Mouse (Mus musculus): Measurements from ENCODE around the gene Crhr2. TPM values are rescaled to one million over a fixed set of nuclear protein-coding genes. Genes with fewer than 3 reads are reported as not detected.

The Crhr2 gene
- polyA plus RNA-seq, 1 experiment from 2014 or later = 6.4 TPM

GRCm38 (mm10) chr6:55163046-55163584 lies 30.3 kb upstream of the Crhr2 start:
- no peaks in the 10 kb centered on the region for H3K36me3 ChIP-seq
- H3K27me3 ChIP-seq (replicated peaks) = peaks cover 10% of the 10 kb centered on the region; the same call in 1 of the 2 replicates
- no peaks in the 10 kb centered on the region for H3K9me3 ChIP-seq (replicated peaks)
- 76% methylated on average over 8 of the region's 8 CpGs for WGBS
- H3K4me1 ChIP-seq (replicated peaks) = no peaks in the 10 kb centered on the region
- no peak overlapping the region for H3K4me2 ChIP-seq
- H3K9ac ChIP-seq = no peak overlapping the region
- ATAC-seq (ENCODE audit: insufficient number of reproducible peaks, low FRiP score) = no peak
- H3K27ac ChIP-seq (ENCODE audit: poor library complexity, severe bottlenecking) = no peak overlapping the region
- no peak overlapping the region for H3K4me3 ChIP-seq

- Histone ChIP-seq H3K9ac (no peak overlapping the region), H3K27me3 (replicated peaks) (peaks cover 3% of the 10 kb centered on the region; the same call in 1 of the 2 replicates), H3K9me3 (replicated peaks) (no peaks in the 10 kb centered on the region), H3K36me3 (no peaks in the 10 kb centered on the region), H3K4me3 (no peak overlapping the region), H3K27ac (ENCODE audit: poor library complexity, severe bottlenecking) (no peak overlapping the region), H3K4me2 (no peak overlapping the region), H3K4me1 (replicated peaks) (no peaks in the 10 kb centered on the region)
- WGBS = 65% methylated on average over 5 of the region's 5 CpGs
- ATAC-seq (ENCODE audit: insufficient number of reproducible peaks, low FRiP score) = no peak
Measured at GRCm38 (mm10) chr6:55161311-55161761, 28.5 kb upstream of the Crhr2 start.

DNA sequence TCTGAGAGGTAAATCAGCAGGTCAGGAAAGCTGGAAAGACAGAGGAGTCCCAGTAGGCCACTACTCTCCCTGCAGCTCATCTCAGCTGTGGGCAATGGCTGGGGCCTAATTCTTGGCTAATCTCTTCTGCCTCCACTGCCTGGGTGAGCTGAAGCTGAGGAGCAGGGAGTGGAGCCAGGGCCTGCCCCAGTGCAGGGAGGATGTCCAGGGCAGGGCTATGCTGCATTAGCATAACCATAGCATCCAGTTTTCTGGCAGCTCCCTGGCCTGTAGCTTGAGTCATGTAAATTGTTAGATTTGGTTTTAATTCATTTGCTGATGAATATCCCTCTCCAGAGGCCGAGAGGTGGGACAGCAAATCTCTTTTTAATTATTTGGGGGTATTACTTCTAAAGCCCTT lies 26.4 kb upstream of the Crhr2 start:
- ATAC-seq (ENCODE audit: insufficient number of reproducible peaks, low FRiP score) = no peak
- H3K36me3 ChIP-seq = no peaks in the 10 kb centered on the region
- H3K9ac ChIP-seq = no peak overlapping the region
- H3K4me2 ChIP-seq = no peak overlapping the region
- no peak overlapping the region for H3K4me3 ChIP-seq
- H3K9me3 ChIP-seq (replicated peaks) = no peaks in the 10 kb centered on the region
- no peaks in the 10 kb centered on the region for H3K27me3 ChIP-seq (replicated peaks)
- H3K4me1 ChIP-seq (replicated peaks) = peaks cover 6% of the 10 kb centered on the region
- 79% methylated on average over 1 of the region's 1 CpGs for WGBS
- H3K27ac ChIP-seq (ENCODE audit: poor library complexity, severe bottlenecking) = no peak overlapping the region

DNA sequence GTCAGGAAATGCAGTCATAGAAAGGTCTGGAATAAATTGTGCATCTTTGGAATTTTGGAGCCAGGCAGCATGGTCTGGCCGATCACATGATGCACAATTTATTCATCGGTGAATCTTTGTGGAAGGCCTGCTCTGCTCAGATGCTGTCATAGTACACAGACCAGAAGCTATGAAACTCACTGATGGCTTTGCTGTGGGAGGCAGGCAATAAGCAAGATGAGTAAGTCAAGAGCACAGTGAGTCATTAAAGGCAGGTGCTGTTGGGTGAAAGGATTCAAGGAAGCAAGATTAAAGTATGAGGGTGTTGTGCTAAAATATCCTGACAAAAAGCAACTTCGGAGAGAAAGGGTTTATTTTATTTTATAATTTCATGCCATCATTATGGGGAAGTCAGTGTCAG lies 19.4 kb upstream of the Crhr2 start:
- WGBS = 87% methylated on average over 3 of the region's 3 CpGs
- no peaks in the 10 kb centered on the region for H3K36me3 ChIP-seq
- H3K4me1 ChIP-seq (replicated peaks) = peaks cover 9% of the 10 kb centered on the region
- ATAC-seq (ENCODE audit: insufficient number of reproducible peaks, low FRiP score) = no peak
- H3K9ac ChIP-seq = no peak overlapping the region
- no peak overlapping the region for H3K27ac ChIP-seq (ENCODE audit: poor library complexity, severe bottlenecking)
- peaks cover 3% of the 10 kb centered on the region; the same call in 1 of the 2 replicates for H3K9me3 ChIP-seq (replicated peaks)
- no peak overlapping the region for H3K4me2 ChIP-seq
- H3K4me3 ChIP-seq = no peak overlapping the region
- H3K27me3 ChIP-seq (replicated peaks) = no peaks in the 10 kb centered on the region

DNA sequence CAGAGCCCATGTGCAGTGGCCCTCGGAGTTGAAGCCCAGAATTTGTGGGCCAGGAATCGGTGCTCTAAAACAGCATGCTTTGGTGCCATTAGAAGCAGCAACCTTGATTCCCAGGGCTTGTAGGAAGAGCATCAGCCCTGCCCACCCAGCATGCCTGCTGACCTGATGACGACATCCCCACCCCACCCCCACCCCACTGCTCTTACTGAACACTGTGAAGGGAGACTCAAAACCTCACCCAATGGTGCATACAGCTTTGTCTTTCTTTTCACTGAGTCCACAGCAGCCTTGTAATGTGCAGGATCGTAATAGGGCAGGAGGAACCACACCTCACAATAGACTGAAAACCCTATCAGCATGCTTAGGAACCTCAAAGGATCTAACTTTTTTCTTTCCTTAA lies 13.3 kb upstream of the Crhr2 start:
- Histone ChIP-seq H3K9me3 (replicated peaks) (no peaks in the 10 kb centered on the region), H3K4me1 (replicated peaks) (no peaks in the 10 kb centered on the region), H3K27ac (ENCODE audit: poor library complexity, severe bottlenecking) (no peak overlapping the region), H3K9ac (no peak overlapping the region), H3K4me2 (no peak overlapping the region), H3K4me3 (no peak overlapping the region), H3K36me3 (no peaks in the 10 kb centered on the region), H3K27me3 (replicated peaks) (no peaks in the 10 kb centered on the region)
- ATAC-seq (ENCODE audit: insufficient number of reproducible peaks, low FRiP score) = no peak
- WGBS = 61% methylated on average over 4 of the region's 4 CpGs

DNA sequence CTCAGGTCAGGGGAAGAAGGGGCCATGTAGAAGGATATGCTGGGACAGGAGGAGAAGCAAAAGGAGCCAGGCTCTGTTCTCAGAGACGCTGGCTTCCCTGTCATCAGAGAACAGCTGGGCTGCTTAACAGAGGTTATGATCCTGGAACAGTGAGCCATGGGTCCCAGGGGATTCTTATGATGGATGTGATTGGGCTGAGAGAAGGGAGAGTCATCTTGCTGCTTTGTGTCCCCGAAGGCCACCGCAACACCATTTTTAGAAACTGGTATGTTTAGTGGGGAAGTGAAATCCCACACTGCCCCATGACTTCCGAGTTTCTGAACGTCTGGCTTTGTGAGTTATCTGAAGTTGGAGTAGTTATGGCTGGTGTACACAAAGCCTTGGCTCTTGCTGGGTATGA lies 12.5 kb upstream of the Crhr2 start:
- Histone ChIP-seq H3K27ac (ENCODE audit: poor library complexity, severe bottlenecking) (no peak overlapping the region), H3K9ac (no peak overlapping the region), H3K27me3 (replicated peaks) (no peaks in the 10 kb centered on the region), H3K4me3 (no peak overlapping the region), H3K9me3 (replicated peaks) (no peaks in the 10 kb centered on the region), H3K36me3 (no peaks in the 10 kb centered on the region), H3K4me1 (replicated peaks) (no peaks in the 10 kb centered on the region), H3K4me2 (no peak overlapping the region)
- ATAC-seq (ENCODE audit: insufficient number of reproducible peaks, low FRiP score) = no peak
- WGBS = 72% methylated on average over 5 of the region's 5 CpGs

- Histone ChIP-seq H3K36me3 (no peaks in the 10 kb centered on the region), H3K9ac (no peak overlapping the region), H3K4me2 (no peak overlapping the region), H3K4me3 (no peak overlapping the region), H3K27me3 (replicated peaks) (no peaks in the 10 kb centered on the region), H3K4me1 (replicated peaks) (peaks cover 9% of the 10 kb centered on the region), H3K27ac (ENCODE audit: poor library complexity, severe bottlenecking) (no peak overlapping the region), H3K9me3 (replicated peaks) (0 out of 2 replicates have a peak, but pooled peaks cover 7% of the 10 kb centered on the region)
- ATAC-seq (ENCODE audit: insufficient number of reproducible peaks, low FRiP score) = no peak
Measured at GRCm38 (mm10) chr6:55138343-55138742, 5.5 kb upstream of the Crhr2 start.

- H3K9me3 ChIP-seq (replicated peaks) = 0 out of 2 replicates have a peak, but pooled peaks cover 7% of the 10 kb centered on the region
- WGBS = 78% methylated on average over 1 of the region's 1 CpGs
- H3K4me3 ChIP-seq = no peak overlapping the region
- no peak for ATAC-seq (ENCODE audit: insufficient number of reproducible peaks, low FRiP score)
- no peaks in the 10 kb centered on the region for H3K27me3 ChIP-seq (replicated peaks)
- H3K9ac ChIP-seq = no peak overlapping the region
- peaks cover 44% of the 10 kb centered on the region for H3K4me1 ChIP-seq (replicated peaks)
- H3K36me3 ChIP-seq = no peaks in the 10 kb centered on the region
- peak overlapping the region; percentile 59 for H3K4me2 ChIP-seq
- peak overlapping the region; percentile 77 for H3K27ac ChIP-seq (ENCODE audit: poor library complexity, severe bottlenecking)
Measured at GRCm38 (mm10) chr6:55133425-55133824, 609 bp upstream of the Crhr2 start.

DNA sequence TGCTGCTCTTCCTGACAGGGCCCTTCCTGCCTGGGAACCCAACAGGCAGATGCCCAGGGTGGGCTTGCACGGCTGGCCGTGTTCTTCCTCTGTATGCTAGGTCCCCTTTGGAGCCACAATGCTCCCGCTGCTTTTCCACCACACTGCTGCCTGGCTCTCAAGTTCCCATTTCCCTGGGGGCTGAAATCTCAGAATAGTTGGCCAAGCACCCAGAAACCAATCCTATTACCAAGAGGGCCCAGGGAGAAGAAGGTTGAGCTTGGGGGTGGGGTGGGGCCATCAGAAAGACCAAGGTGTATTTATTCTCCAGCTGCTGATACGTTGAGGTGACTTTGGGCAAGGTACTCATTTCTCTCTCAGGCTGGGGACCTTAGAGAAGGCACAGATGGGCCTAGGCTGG lies 1.5 kb downstream of the Crhr2 start:
- peaks cover 44% of the 10 kb centered on the region for H3K4me1 ChIP-seq (replicated peaks)
- H3K36me3 ChIP-seq = no peaks in the 10 kb centered on the region
- no peak overlapping the region; the same call in 1 of the 2 replicates for H3K4me2 ChIP-seq
- ATAC-seq (ENCODE audit: insufficient number of reproducible peaks, low FRiP score) = no peak
- H3K4me3 ChIP-seq = no peak overlapping the region
- H3K9ac ChIP-seq = no peak overlapping the region
- H3K27ac ChIP-seq (ENCODE audit: poor library complexity, severe bottlenecking) = peak overlapping the region; percentile 78
- H3K27me3 ChIP-seq (replicated peaks) = no peaks in the 10 kb centered on the region
- 68% methylated on average over 4 of the region's 4 CpGs for WGBS
- 0 out of 2 replicates have a peak, but pooled peaks cover 7% of the 10 kb centered on the region for H3K9me3 ChIP-seq (replicated peaks)

- ATAC-seq (ENCODE audit: insufficient number of reproducible peaks, low FRiP score) = no peak
- H3K36me3 ChIP-seq = no peaks in the 10 kb centered on the region
- no peaks in the 10 kb centered on the region; the same call in 1 of the 2 replicates for H3K27me3 ChIP-seq (replicated peaks)
- H3K4me2 ChIP-seq = peak overlapping the region; percentile 11; the same call in 1 of the 2 replicates
- 0 out of 2 replicates have a peak, but pooled peaks cover 7% of the 10 kb centered on the region for H3K9me3 ChIP-seq (replicated peaks)
- peak overlapping the region; percentile 78 for H3K27ac ChIP-seq (ENCODE audit: poor library complexity, severe bottlenecking)
- WGBS = 13% methylated on average over 6 of the region's 6 CpGs
- peaks cover 44% of the 10 kb centered on the region for H3K4me1 ChIP-seq (replicated peaks)
- no peak overlapping the region for H3K4me3 ChIP-seq
- no peak overlapping the region for H3K9ac ChIP-seq
Measured at GRCm38 (mm10) chr6:55130631-55131030, 2.2 kb downstream of the Crhr2 start.

GRCm38 (mm10) chr6:55128391-55128790 lies 4.4 kb downstream of the Crhr2 start:
- H3K27ac ChIP-seq (ENCODE audit: poor library complexity, severe bottlenecking) = no peak overlapping the region
- peaks cover 35% of the 10 kb centered on the region for H3K4me1 ChIP-seq (replicated peaks)
- ATAC-seq (ENCODE audit: insufficient number of reproducible peaks, low FRiP score) = no peak
- H3K36me3 ChIP-seq = no peaks in the 10 kb centered on the region
- H3K9ac ChIP-seq = no peak overlapping the region
- H3K27me3 ChIP-seq (replicated peaks) = peaks cover 18% of the 10 kb centered on the region; the same call in 1 of the 2 replicates
- no peak overlapping the region for H3K4me3 ChIP-seq
- no peaks in the 10 kb centered on the region for H3K9me3 ChIP-seq (replicated peaks)
- H3K4me2 ChIP-seq = no peak overlapping the region

- no peak overlapping the region for H3K4me2 ChIP-seq
- WGBS = 78% methylated on average over 5 of the region's 5 CpGs
- H3K9me3 ChIP-seq (replicated peaks) = no peaks in the 10 kb centered on the region
- no peak overlapping the region for H3K4me3 ChIP-seq
- H3K4me1 ChIP-seq (replicated peaks) = peaks cover 18% of the 10 kb centered on the region
- ATAC-seq (ENCODE audit: insufficient number of reproducible peaks, low FRiP score) = no peak
- peaks cover 29% of the 10 kb centered on the region; the same call in 1 of the 2 replicates for H3K27me3 ChIP-seq (replicated peaks)
- no peak overlapping the region for H3K27ac ChIP-seq (ENCODE audit: poor library complexity, severe bottlenecking)
- no peaks in the 10 kb centered on the region for H3K36me3 ChIP-seq
- no peak overlapping the region for H3K9ac ChIP-seq
Measured at GRCm38 (mm10) chr6:55126576-55126975, 6.2 kb downstream of the Crhr2 start.
